Mouse (Mus musculus): ENCODE results near the gene Armh3. TPM values are rescaled to one million over a fixed set of nuclear protein-coding genes. Genes with fewer than 3 reads are reported as not detected.

Armh3 gene
- polyA plus RNA-seq, 1 experiment from 2014 or later: 17.0 TPM

GRCm38 (mm10) chr19:46030196-46030983 is 32.1 kb upstream of the Armh3 start:
- Histone ChIP-seq H3K4me1 (no peaks in the 10 kb centered on the region), H3K4me2 (no peak overlapping the region), H3K9me3 (replicated peaks) (0 out of 2 replicates have a peak, but pooled peaks cover 4% of the 10 kb centered on the region), H3K36me3 (ENCODE audit: poor library complexity, severe bottlenecking) (peaks cover 60% of the 10 kb centered on the region), H3K9ac (no peak overlapping the region), H3K4me3 (no peak overlapping the region), H3K27me3 (no peaks in the 10 kb centered on the region), H3K27ac (no peak overlapping the region)
- 95% methylated on average over 10 of the region's 10 CpGs for WGBS
- ATAC-seq: no peak

- ATAC-seq: no peak
- no peaks in the 10 kb centered on the region for H3K27me3 ChIP-seq
- 93% methylated on average over 1 of the region's 1 CpGs for WGBS
- no peak overlapping the region for H3K4me3 ChIP-seq
- H3K4me2 ChIP-seq: no peak overlapping the region
- H3K9ac ChIP-seq: no peak overlapping the region
- 0 out of 2 replicates have a peak, but pooled peaks cover 4% of the 10 kb centered on the region for H3K9me3 ChIP-seq (replicated peaks)
- H3K36me3 ChIP-seq (ENCODE audit: poor library complexity, severe bottlenecking): peaks cover 53% of the 10 kb centered on the region
- no peak overlapping the region for H3K27ac ChIP-seq
- H3K4me1 ChIP-seq: no peaks in the 10 kb centered on the region
These were observed 31.4 kb upstream of the Armh3 start for GRCm38 (mm10) chr19:46029652-46030051.

GRCm38 (mm10) chr19:46028747-46029320 is 30.5 kb upstream of the Armh3 start:
- Histone ChIP-seq H3K9me3 (replicated peaks) (0 out of 2 replicates have a peak, but pooled peaks cover 4% of the 10 kb centered on the region), H3K4me3 (no peak overlapping the region), H3K9ac (no peak overlapping the region), H3K27ac (no peak overlapping the region), H3K4me1 (no peaks in the 10 kb centered on the region), H3K4me2 (no peak overlapping the region), H3K36me3 (ENCODE audit: poor library complexity, severe bottlenecking) (peaks cover 45% of the 10 kb centered on the region), H3K27me3 (no peaks in the 10 kb centered on the region)
- ATAC-seq: no peak
- 73% methylated on average over 11 of the region's 11 CpGs for WGBS

GRCm38 (mm10) chr19:46026567-46026966 is 28.3 kb upstream of the Armh3 start:
- Histone ChIP-seq H3K4me2 (no peak overlapping the region), H3K9ac (no peak overlapping the region), H3K27me3 (no peaks in the 10 kb centered on the region), H3K27ac (no peak overlapping the region), H3K4me3 (no peak overlapping the region), H3K9me3 (replicated peaks) (0 out of 2 replicates have a peak, but pooled peaks cover 4% of the 10 kb centered on the region), H3K36me3 (ENCODE audit: poor library complexity, severe bottlenecking) (peaks cover 22% of the 10 kb centered on the region), H3K4me1 (no peaks in the 10 kb centered on the region)
- no peak for ATAC-seq
- WGBS: 75% methylated on average over 8 of the region's 8 CpGs

- Histone ChIP-seq H3K9me3 (replicated peaks) (0 out of 2 replicates have a peak, but pooled peaks cover under 1% of the 10 kb centered on the region), H3K4me2 (no peak overlapping the region), H3K27ac (no peak overlapping the region), H3K9ac (no peak overlapping the region), H3K4me1 (no peaks in the 10 kb centered on the region), H3K27me3 (no peaks in the 10 kb centered on the region), H3K36me3 (ENCODE audit: poor library complexity, severe bottlenecking) (peaks cover 8% of the 10 kb centered on the region), H3K4me3 (no peak overlapping the region)
- no peak for ATAC-seq
- 80% methylated on average over 6 of the region's 6 CpGs for WGBS
These were observed 26.7 kb upstream of the Armh3 start for GRCm38 (mm10) chr19:46024959-46025358.

GRCm38 (mm10) chr19:46016023-46016422 is 17.7 kb upstream of the Armh3 start:
- no peaks in the 10 kb centered on the region for H3K9me3 ChIP-seq (replicated peaks)
- no peaks in the 10 kb centered on the region for H3K36me3 ChIP-seq (ENCODE audit: poor library complexity, severe bottlenecking)
- H3K27me3 ChIP-seq: no peaks in the 10 kb centered on the region
- 42% methylated on average over 2 of the region's 2 CpGs for WGBS
- no peak overlapping the region for H3K9ac ChIP-seq
- H3K4me1 ChIP-seq: no peaks in the 10 kb centered on the region
- no peak overlapping the region for H3K4me2 ChIP-seq
- no peak overlapping the region for H3K27ac ChIP-seq
- no peak overlapping the region for H3K4me3 ChIP-seq
- ATAC-seq: no peak

- H3K36me3 ChIP-seq (ENCODE audit: poor library complexity, severe bottlenecking): no peaks in the 10 kb centered on the region
- H3K4me3 ChIP-seq: no peak overlapping the region
- H3K27ac ChIP-seq: no peak overlapping the region
- 41% methylated on average over 12 of the region's 12 CpGs for WGBS
- no peaks in the 10 kb centered on the region for H3K9me3 ChIP-seq (replicated peaks)
- H3K4me2 ChIP-seq: no peak overlapping the region
- peak; percentile 85 for ATAC-seq
- no peaks in the 10 kb centered on the region for H3K4me1 ChIP-seq
- no peaks in the 10 kb centered on the region for H3K27me3 ChIP-seq
- no peak overlapping the region for H3K9ac ChIP-seq
These were observed 16.4 kb upstream of the Armh3 start for GRCm38 (mm10) chr19:46014572-46015178.

- peaks cover 19% of the 10 kb centered on the region for H3K27me3 ChIP-seq
- 88% methylated on average over 7 of the region's 7 CpGs for WGBS
- ATAC-seq: no peak
- no peak overlapping the region for H3K27ac ChIP-seq
- peaks cover 9% of the 10 kb centered on the region for H3K4me1 ChIP-seq
- no peak overlapping the region for H3K4me3 ChIP-seq
- H3K9ac ChIP-seq: no peak overlapping the region
- H3K4me2 ChIP-seq: no peak overlapping the region
- H3K36me3 ChIP-seq (ENCODE audit: poor library complexity, severe bottlenecking): no peaks in the 10 kb centered on the region
- no peaks in the 10 kb centered on the region for H3K9me3 ChIP-seq (replicated peaks)
These were observed 7.4 kb upstream of the Armh3 start for GRCm38 (mm10) chr19:46005680-46006079.

GRCm38 (mm10) chr19:46004814-46005466 is 6.7 kb upstream of the Armh3 start:
- Histone ChIP-seq H3K4me2 (no peak overlapping the region), H3K4me1 (peaks cover 9% of the 10 kb centered on the region), H3K36me3 (ENCODE audit: poor library complexity, severe bottlenecking) (no peaks in the 10 kb centered on the region), H3K9me3 (replicated peaks) (no peaks in the 10 kb centered on the region), H3K9ac (no peak overlapping the region), H3K4me3 (no peak overlapping the region), H3K27ac (no peak overlapping the region), H3K27me3 (peaks cover 19% of the 10 kb centered on the region)
- WGBS: 68% methylated on average over 17 of the region's 17 CpGs
- ATAC-seq: no peak

- no peaks in the 10 kb centered on the region for H3K36me3 ChIP-seq (ENCODE audit: poor library complexity, severe bottlenecking)
- WGBS: 1% methylated on average over 70 of the region's 70 CpGs
These were observed 5.3 kb upstream of the Armh3 start, which contains the start of gene Hps6 for GRCm38 (mm10) chr19:46003371-46004226. Gene Hps6, plus strand, starts transcription at chr19:46003508.

GRCm38 (mm10) chr19:46002279-46002678 is 4.0 kb upstream of the Armh3 start:
- WGBS: 84% methylated on average over 9 of the region's 9 CpGs
- H3K36me3 ChIP-seq (ENCODE audit: poor library complexity, severe bottlenecking): no peaks in the 10 kb centered on the region
- peaks cover 19% of the 10 kb centered on the region for H3K27me3 ChIP-seq

More at GRCm38 (mm10) chr19:46003371-46004226, 5.3 kb upstream of the Armh3 start, which contains the start of gene Hps6:
- peak within 1 kb of the TSS; percentile 51 for H3K4me3 ChIP-seq
- H3K27me3 ChIP-seq: peaks cover 19% of the 10 kb centered on the region
- peak within 1 kb of the TSS; percentile 71 for H3K9ac ChIP-seq
- H3K27ac ChIP-seq: no peak within 1 kb of the TSS
- no peaks in the 10 kb centered on the region for H3K9me3 ChIP-seq (replicated peaks)
- H3K4me2 ChIP-seq: peak within 1 kb of the TSS; percentile 82
- H3K4me1 ChIP-seq: peaks cover 15% of the 10 kb centered on the region
- ATAC-seq: peak; percentile 47

More at GRCm38 (mm10) chr19:46002279-46002678, 4.0 kb upstream of the Armh3 start:
- H3K4me2 ChIP-seq: no peak overlapping the region
- H3K4me3 ChIP-seq: no peak overlapping the region
- H3K9ac ChIP-seq: no peak overlapping the region
- peaks cover 20% of the 10 kb centered on the region for H3K4me1 ChIP-seq
- no peak overlapping the region for H3K27ac ChIP-seq
- no peak for ATAC-seq
- H3K9me3 ChIP-seq (replicated peaks): no peaks in the 10 kb centered on the region
